Mouse (Mus musculus) retina, embryonic 14.5 days (tissue): ENCODE measurements at regions not wholly inside any gene's neighbourhood (a gene's known extent, or its start where the extent isn't known, plus 50 kb on each side); places are given as distances from the start of the nearest gene placed in this dataset.
A peak's percentile ranks its signal among the peaks of the same experiment; 100 is the strongest.

Source experiments
- DNase-seq: peaks from one replicate; pipeline ENCODE4 v3.0.0-alpha.2; 2015; ENCODE audit warnings: low spot score

- no peak for DNase-seq
These were observed 70.4 kb downstream of the Irx5 start for GRCm38 (mm10) chr8:92427801-92428200.

DNA sequence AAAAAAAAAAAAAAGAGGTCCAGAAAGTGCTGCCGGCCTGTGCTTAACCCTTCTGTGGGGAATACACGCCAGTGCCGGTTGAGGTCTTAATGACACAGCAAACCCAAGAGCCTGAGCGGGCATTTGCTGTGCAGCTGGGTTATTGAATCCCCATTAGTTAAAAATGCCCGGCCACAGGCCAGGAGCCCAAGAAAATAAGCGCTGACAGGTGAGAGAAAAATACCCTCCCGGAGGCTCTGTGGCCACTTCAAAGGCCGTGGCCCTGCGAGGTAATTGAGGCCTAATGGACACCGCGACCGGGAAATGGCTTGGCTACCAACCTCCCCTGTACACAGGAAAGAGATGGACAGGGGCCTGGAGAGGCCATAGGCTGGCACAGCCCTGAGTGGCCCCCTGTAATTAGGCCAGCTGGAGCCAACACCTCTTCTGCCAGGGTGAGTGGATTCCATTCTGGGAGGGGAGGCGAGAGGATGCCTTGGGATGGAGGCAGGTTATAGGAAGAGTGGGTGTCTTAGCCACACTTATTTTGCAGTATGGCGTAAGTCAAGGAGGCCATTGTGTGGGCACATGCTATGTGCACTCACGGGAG is 79.7 kb downstream of the Irx5 start:
- DNase-seq: no peak

GRCm38 (mm10) chr8:92438294-92438693 is 80.9 kb downstream of the Irx5 start:
- no peak for DNase-seq

- DNase-seq: no peak
These were observed 82.5 kb downstream of the Irx5 start for GRCm38 (mm10) chr8:92439713-92440436.

DNA sequence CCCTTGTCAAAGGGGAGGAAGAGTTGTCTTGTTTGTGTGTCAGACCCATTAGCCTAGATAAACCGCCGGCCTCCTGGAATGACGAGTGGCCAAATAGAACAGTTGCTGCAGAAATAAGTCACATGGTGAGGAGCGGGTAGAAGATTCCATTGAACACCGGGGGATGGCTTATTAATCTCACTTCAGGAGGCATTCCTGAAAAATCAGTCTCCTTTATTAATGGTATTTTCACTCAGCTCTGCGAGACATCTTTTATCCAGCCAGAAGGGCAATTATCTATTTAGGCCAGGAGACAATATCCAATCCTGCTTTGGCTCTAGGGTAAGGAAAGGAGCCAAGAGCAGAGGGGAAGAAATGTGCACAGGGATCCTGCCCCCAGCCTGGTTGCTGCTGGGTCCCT is 84.7 kb downstream of the Irx5 start:
- no peak for DNase-seq

DNA sequence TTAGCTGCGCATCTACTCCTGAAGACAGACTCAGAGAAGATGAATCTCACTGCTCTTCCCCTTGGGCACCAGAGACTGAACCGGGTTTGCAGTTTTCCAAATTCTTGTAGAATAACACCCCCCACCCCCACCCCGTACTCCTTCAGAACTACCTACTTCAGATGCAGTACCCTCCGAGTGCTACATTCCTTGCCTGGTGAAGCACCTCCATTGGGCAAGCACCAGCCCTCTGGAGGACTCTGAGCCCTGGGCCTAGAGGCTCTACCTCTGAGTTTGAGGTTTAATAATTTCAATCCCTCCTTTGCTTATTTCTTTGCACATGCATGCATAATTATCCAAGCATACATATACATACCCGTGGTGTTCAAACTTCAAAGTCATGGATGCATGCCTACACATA is 101.9 kb downstream of the Irx5 start:
- DNase-seq: no peak

DNA sequence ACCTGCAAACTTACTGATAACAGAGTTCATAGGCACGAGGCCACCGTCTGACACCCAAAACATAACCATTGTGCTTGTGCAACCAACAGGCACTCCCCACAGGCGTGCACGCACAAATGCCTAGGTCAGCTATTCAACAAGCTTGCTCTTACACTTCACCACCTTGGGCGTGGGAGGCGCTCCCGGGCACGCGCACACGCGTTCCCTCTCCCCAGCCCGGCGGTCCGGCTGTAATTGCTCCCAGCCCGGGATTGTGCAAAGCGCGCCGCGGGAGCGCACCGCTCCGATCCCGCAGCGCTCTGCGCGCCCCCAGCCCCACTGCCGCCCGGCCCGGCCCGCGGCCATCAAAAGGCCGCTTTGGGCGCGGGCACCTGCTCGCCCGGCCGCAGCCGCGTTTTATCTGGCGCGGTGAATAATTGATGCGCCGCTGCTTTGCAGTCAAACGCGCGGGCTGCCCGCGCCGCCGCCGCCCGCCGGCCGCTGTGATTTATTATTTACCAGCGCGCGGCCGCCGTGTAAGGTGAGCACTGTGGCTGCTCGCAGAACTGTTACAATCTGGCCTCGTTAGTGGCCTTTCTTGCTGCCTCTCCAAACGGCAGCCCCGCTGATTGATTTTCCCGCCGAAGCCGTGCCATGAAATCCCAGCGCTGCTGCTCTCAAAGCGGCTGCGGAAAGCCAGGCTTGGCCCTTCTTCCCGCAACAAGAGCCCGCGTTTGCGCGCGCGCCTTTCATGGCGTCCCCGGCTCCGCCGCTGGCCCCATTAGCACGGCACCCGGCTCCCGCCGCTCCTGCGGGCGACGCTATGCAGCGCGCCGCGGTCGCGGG is 102.9 kb downstream of the Irx5 start:
- DNase-seq: peak; percentile 69

- DNase-seq: peak; percentile 78
These were observed 111.9 kb downstream of the Irx5 start for GRCm38 (mm10) chr8:92469141-92470000.

DNA sequence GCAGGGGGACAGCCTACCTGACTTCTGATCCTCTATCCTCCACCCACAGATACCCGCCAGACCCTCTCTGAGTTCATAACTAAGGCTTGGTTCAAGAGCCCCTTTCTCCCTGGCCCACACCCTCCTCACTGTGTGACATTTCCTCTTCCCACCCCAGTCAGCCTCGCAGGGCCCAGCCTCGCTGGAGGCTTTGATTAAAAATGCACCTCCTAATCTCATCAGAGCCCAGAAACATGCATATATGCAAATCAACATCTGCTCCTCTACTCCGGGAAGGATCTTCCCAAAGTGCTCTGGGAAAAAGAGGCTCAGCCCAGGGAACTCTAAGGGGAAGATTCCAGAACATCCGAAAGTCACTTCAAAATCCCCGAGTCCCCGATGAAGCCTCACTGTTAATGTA is 114.8 kb downstream of the Irx5 start:
- no peak for DNase-seq

DNA sequence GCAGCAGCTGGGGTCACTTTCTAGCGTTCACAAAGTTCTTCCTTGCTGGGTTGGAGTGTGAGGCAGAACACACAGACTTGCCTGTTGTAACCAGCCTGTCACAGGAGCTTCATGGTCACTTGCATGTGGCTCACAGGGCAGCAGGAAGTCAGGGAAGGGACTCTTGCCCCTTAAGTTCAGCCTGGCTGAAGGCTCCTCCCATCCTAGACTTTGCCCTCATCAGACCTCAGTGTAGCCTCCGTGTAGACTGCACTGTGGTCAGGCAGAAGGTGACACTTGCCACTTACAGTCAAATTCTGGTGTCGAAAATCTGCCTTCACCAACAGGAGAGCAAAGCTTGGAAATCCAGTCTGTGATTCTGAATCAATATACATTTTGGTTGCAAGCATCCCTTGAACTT is 115.4 kb downstream of the Irx5 start:
- DNase-seq: no peak

DNA sequence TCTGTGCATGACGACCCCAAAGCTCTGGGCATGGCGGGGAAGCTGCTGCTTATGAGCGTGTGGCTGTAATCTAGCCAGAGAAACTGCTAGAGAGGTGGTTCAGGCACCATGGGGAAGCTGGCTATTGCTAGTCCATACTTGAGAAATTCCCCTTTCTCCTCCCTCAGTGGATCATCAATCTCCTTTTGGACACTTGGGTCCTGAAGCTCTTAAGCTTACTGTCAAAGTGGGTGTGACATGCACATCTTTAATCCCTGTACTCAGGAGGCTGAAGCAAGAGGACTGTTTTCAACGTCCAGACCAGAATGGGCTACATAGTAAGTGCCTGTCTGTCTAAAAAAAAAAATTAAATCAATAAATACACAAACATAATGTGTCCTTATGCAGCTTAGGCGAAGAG is 125.0 kb downstream of the Irx5 start:
- DNase-seq: no peak

DNA sequence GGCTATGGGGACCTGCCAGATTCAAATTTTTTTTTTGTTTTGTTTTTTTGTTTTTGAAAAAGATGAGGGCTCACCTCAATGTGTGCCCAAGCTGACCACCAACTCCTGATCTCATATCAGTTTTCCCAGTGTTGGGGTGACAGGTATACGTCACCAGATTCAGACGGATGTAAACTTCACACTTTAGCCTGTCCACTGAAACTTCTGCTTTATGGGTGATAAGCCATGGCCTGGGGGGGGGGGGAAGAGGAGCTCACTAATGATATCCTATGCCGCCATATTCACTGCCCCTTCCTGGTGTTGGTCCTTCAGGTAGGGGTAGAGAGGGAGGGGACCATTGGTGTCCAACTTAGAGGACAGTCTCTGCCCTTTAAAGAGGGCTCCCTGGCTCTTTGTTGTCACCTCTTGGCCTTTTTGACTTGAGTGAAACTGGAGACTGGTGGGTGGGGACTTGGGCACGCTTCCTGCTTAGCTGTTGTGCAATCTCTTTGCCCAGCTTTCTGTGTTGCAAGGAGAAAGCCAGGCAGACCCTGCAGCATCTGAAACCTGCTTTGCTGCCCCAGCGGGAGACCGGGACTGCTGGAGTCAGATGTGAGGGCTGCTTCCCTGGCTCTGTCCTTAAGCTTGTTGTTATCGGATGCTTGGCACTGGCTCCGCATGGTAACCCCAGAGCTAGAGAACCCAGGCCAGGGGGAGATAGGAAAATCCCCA is 125.8 kb downstream of the Irx5 start:
- DNase-seq: no peak

DNA sequence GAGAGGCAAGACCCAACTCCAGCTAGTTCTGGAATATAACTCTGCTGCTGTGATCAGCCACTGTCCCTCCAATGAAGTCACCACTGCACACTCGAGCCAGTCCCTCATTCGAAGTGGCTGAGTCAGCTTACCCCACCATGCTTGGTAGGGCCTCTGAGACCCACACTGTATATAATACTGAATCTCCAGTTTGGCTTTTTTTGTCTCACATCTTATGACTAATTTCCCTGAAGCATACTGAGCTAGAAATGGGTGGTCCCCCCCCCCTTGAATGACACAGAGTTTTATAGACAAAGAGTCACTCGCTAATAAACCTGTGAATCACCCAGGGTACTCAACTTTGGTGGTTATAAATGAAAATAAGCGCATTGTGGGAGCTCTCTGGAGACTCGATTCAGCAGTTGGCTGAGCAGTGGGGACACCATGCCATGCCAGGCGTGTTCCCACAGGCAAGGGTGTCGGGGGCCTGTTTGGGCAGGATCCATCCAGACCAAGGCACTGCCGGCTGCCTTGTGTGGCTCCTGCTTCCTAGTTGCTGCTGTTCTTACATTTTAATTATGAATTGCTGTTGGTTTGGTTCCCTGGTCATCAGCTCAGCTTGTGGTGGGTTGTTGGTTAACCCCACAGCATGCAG is 131.2 kb downstream of the Irx5 start:
- no peak for DNase-seq

DNA sequence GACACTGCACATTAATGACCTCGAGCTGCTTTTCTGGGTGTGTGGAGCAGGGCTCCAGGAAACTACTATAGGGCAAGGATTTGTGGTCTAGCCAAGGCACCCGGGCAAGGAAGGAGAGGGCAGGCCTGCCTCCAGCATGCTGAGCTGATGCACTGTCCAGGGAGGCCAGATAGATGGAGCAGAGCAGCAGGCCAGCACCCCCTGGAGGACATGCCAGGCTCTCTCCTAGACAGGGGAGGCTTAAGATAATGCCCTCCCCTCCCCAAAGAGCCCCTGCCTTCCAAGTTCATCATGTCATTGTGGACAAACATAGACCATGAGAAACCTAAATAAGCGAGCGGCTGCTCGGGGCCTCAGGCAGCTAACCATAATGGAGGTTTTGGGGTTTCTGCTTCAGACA is 134.1 kb downstream of the Irx5 start:
- no peak for DNase-seq

DNA sequence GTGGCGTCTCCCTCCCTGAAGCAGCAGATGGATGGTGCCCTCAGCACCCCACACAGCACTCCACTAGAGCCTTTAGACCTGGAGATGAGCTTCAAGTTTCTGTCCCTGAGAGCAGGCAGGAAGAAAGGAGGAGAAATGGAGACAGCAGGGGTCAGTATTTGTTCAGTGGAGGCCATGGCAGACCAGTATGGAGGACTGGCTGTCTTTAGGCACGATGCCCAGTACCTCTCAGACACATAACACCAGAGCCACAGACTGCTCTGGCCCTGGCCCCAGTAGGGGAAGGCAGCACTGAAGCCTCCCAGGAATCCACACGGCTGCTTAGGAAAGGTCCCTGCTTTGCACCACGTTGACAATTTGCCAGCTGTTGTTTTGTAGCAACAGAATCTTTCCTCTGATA is 136.0 kb downstream of the Irx5 start:
- DNase-seq: no peak

- DNase-seq: no peak
These were observed 148.3 kb downstream of the Irx5 start for GRCm38 (mm10) chr8:92505552-92506281.

- no peak for DNase-seq
These were observed 149.0 kb downstream of the Irx5 start for GRCm38 (mm10) chr8:92506436-92506835.

DNA sequence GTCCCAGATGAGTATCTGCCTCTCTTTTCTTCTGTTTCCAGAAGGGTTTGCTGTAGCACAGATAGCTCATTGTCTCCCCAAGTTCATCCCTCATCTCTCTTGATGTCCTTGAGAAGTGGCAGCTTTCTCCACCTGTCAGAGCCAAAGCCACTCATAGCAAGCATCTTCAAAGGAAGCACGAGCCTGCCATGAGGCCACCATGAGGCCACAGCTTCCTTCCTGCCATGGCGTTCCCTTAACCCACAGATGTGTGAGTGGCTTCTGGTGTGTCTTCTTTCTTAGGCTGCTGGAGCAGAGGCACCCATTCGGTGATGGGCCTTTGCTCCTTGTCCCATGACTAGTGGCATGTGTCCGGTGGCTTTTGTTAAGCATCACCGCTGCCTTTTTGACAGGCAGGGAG is 149.5 kb downstream of the Irx5 start:
- no peak for DNase-seq

DNA sequence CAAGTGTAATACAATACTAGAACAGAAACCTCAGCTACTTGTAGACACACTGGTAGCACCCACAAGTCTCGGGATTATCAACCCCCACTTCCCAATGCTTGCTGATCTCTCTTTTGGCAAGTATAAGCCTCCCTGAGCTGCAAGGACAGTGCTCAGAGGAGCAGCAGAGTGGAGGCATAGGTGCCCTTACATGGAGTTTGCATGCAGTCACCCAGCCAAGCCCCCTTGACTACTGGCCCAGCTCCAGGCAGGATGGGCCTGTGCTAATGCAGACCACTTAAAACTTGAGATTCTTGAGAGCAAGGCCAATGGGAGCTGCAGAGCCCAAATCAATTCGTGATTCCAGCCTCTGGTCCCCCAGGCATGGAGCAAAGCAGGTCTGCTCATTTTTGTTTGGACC is 158.0 kb downstream of the Irx5 start:
- DNase-seq: no peak

GRCm38 (mm10) chr8:92518031-92518430 is 156.1 kb upstream of the Irx6 start:
- DNase-seq: no peak
